Mouse (Mus musculus): Measurements from ENCODE around the gene Klhl22. TPM values are rescaled to one million over a fixed set of nuclear protein-coding genes. Genes with fewer than 3 reads are reported as not detected.

Gene Klhl22
- polyA plus RNA-seq, 1 experiment from 2014 or later, result 93.4 TPM

DNA sequence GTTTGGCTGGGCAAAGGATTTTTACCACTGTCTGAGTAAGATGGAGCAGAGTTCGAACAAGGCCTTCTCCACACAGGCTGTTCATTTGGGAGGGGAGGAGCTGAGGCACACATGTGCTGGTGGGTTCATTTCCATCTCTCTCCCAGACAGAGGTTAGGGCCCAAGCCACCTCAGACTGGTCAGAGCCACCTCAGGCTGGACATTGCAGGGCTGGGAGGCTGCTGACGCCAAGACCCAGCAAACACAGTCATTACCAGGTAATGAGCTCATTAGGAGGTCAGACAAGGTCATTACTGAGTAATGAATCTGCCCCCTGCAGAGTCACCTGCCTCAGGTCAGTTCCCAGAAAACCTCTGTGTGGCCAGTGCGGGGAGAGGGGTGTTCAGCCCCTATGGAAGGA is 69.4 kb downstream of the Klhl22 start:
- Histone ChIP-seq H3K27ac (no peak overlapping the region), H3K4me2 (no peak overlapping the region), H3K4me1 (peaks cover 11% of the 10 kb centered on the region), H3K9me3 (no peaks in the 10 kb centered on the region), H3K27me3 (replicated peaks) (peaks cover 26% of the 10 kb centered on the region), H3K36me3 (replicated peaks) (no peaks in the 10 kb centered on the region), H3K9ac (no peak overlapping the region), H3K4me3 (no peak overlapping the region)
- WGBS, result 80% methylated on average over 3 of the region's 3 CpGs
- ATAC-seq (replicated peaks), result no peak

DNA sequence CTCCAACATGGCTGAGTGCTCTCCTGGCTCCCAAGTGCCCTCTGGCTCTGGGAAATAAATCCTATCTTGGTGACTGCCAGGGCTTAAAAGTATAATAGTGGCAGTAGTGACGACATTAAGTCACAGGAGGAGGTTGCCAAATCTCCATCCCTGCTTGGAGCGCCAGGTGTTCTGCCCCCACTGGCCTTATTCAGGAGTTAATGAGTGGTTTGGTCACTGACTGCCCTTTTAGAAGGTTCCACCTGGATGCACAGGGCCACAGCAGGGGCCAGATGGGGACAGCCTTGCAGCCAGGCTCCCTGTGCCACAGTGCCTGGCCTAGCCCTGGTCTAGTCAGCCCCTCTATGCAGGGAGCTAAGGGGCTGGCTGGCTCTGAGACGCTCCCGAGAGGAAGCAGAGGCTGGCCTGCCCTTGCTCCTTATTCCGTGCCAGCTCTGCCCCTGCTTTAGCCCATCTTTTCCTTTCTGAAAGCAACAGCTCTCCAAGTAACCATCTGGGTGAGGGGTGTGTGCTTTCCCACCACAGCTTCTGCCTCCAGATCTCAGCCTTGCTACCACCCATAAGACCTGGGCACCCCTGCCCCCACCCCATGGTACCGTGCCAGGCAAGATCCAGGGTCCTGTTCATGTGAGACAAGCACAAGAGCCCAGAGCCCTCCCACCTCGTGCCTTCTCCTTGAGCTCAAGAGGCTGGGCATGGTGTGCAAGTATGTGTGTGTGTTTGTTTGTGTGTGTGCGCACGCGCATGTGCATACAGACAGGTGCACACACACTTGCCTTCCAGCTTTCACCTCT is 71.2 kb downstream of the Klhl22 start:
- Histone ChIP-seq H3K4me1 (peaks cover 27% of the 10 kb centered on the region), H3K9ac (no peak overlapping the region), H3K4me2 (no peak overlapping the region), H3K4me3 (no peak overlapping the region), H3K36me3 (replicated peaks) (no peaks in the 10 kb centered on the region), H3K27ac (no peak overlapping the region), H3K9me3 (no peaks in the 10 kb centered on the region), H3K27me3 (replicated peaks) (peaks cover 30% of the 10 kb centered on the region)
- 57% methylated on average over 10 of the region's 10 CpGs for WGBS
- no peak for ATAC-seq (replicated peaks)

- WGBS, result 9% methylated on average over 11 of the region's 11 CpGs
- H3K36me3 ChIP-seq (replicated peaks), result no peaks in the 10 kb centered on the region
- no peak overlapping the region for H3K9ac ChIP-seq
- H3K9me3 ChIP-seq, result no peaks in the 10 kb centered on the region
- H3K4me3 ChIP-seq, result no peak overlapping the region
- peaks cover 29% of the 10 kb centered on the region for H3K4me1 ChIP-seq
- H3K27ac ChIP-seq, result no peak overlapping the region
- H3K4me2 ChIP-seq, result no peak overlapping the region
- ATAC-seq (replicated peaks), result no peak
- H3K27me3 ChIP-seq (replicated peaks), result peaks cover 38% of the 10 kb centered on the region
Measured at GRCm38 (mm10) chr16:17831781-17832180, 72.4 kb downstream of the Klhl22 start.

GRCm38 (mm10) chr16:17832821-17833220 is 73.4 kb downstream of the Klhl22 start, which contains the start of gene B830017H08Rik:
TSS of gene B830017H08Rik (plus strand) at chr16:17833121.
- peak within 1 kb of the TSS; percentile 72 for H3K4me3 ChIP-seq
- peaks cover 29% of the 10 kb centered on the region for H3K4me1 ChIP-seq
- peak within 1 kb of the TSS; percentile 81 for H3K9ac ChIP-seq
- no peaks in the 10 kb centered on the region for H3K36me3 ChIP-seq (replicated peaks)
- peak within 1 kb of the TSS; percentile 92 for H3K4me2 ChIP-seq
- 21% methylated on average over 7 of the region's 7 CpGs for WGBS
- H3K9me3 ChIP-seq, result no peaks in the 10 kb centered on the region
- H3K27ac ChIP-seq, result peak within 1 kb of the TSS; percentile 91
- no peak for ATAC-seq (replicated peaks)
- peaks cover 41% of the 10 kb centered on the region for H3K27me3 ChIP-seq (replicated peaks)

- peak; percentile 80 for ATAC-seq (replicated peaks)
- under 1% methylated on average over 37 of the region's 37 CpGs for WGBS
Measured at GRCm38 (mm10) chr16:17833321-17833680, 73.9 kb downstream of the Klhl22 start.

GRCm38 (mm10) chr16:17833681-17834399 is 74.4 kb downstream of the Klhl22 start:
- Histone ChIP-seq H3K4me1 (peaks cover 29% of the 10 kb centered on the region), H3K4me3 (peak overlapping the region; percentile 72), H3K9ac (peak overlapping the region; percentile 81), H3K36me3 (replicated peaks) (no peaks in the 10 kb centered on the region), H3K9me3 (no peaks in the 10 kb centered on the region), H3K27me3 (replicated peaks) (peaks cover 41% of the 10 kb centered on the region), H3K4me2 (peak overlapping the region; percentile 92), H3K27ac (peak overlapping the region; percentile 91)
- WGBS, result under 1% methylated on average over 70 of the region's 103 CpGs
- peak; percentile 82 for ATAC-seq (replicated peaks)

More at GRCm38 (mm10) chr16:17833321-17833680, 73.9 kb downstream of the Klhl22 start:
- no peaks in the 10 kb centered on the region for H3K36me3 ChIP-seq (replicated peaks)
- peak overlapping the region; percentile 92 for H3K4me2 ChIP-seq
- peaks cover 41% of the 10 kb centered on the region for H3K27me3 ChIP-seq (replicated peaks)
- H3K9me3 ChIP-seq, result no peaks in the 10 kb centered on the region
- H3K4me3 ChIP-seq, result peak overlapping the region; percentile 72
- peak overlapping the region; percentile 81 for H3K9ac ChIP-seq
- peak overlapping the region; percentile 91 for H3K27ac ChIP-seq
- H3K4me1 ChIP-seq, result peaks cover 29% of the 10 kb centered on the region

- Histone ChIP-seq H3K27me3 (replicated peaks) (peaks cover 41% of the 10 kb centered on the region), H3K4me2 (peak overlapping the region; percentile 92), H3K27ac (peak overlapping the region; percentile 91), H3K4me1 (peaks cover 29% of the 10 kb centered on the region), H3K9ac (peak overlapping the region; percentile 81; the same call in 1 of the 2 replicates), H3K4me3 (peak overlapping the region; percentile 72), H3K9me3 (no peaks in the 10 kb centered on the region), H3K36me3 (replicated peaks) (no peaks in the 10 kb centered on the region)
- peak; percentile 13 for ATAC-seq (replicated peaks)
- WGBS, result 42% methylated on average over 7 of the region's 7 CpGs
Measured at GRCm38 (mm10) chr16:17834543-17834942, 75.1 kb downstream of the Klhl22 start.

DNA sequence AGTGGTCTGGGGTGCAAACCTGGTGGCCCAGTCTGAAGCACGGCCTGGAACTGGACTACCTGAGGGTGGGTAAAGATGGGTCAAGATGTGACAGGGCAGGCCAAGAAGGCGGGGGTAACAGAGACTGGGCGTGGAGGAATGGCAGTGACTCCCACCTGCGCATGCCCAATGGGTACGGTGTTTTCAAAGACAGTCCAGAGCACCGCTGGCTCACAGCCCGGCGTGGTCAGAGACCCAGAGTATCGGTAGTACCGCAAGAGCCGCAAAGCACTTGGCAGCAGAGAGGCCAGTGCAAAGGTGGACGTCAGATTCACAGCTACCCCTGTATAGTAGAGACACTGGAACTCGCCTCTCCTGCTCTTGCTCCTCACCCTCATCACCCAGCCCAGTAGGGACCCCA is 76.1 kb downstream of the Klhl22 start:
- Histone ChIP-seq H3K36me3 (replicated peaks) (no peaks in the 10 kb centered on the region), H3K27me3 (replicated peaks) (peaks cover 40% of the 10 kb centered on the region)

GRCm38 (mm10) chr16:17838051-17838450 is 78.6 kb downstream of the Klhl22 start, which contains the start of gene Car15:
TSS of gene Car15 (minus strand) at chr16:17838364.
- Histone ChIP-seq H3K9ac (no peak within 1 kb of the TSS), H3K27ac (no peak within 1 kb of the TSS), H3K27me3 (replicated peaks) (peaks cover 15% of the 10 kb centered on the region; the same call in 1 of the 2 replicates), H3K9me3 (no peaks in the 10 kb centered on the region), H3K4me1 (peaks cover 21% of the 10 kb centered on the region), H3K4me3 (no peak within 1 kb of the TSS), H3K36me3 (replicated peaks) (peaks cover 14% of the 10 kb centered on the region), H3K4me2 (no peak within 1 kb of the TSS)
- WGBS, result 82% methylated on average over 6 of the region's 6 CpGs
- no peak for ATAC-seq (replicated peaks)

More for the DNA sequence above, 76.1 kb downstream of the Klhl22 start:
- Histone ChIP-seq H3K4me2 (0 out of 2 replicates have a peak overlapping the region, but pooled peaks have one; percentile 8), H3K4me3 (no peak overlapping the region), H3K4me1 (peaks cover 29% of the 10 kb centered on the region), H3K9me3 (no peaks in the 10 kb centered on the region), H3K9ac (no peak overlapping the region), H3K27ac (no peak overlapping the region)
- WGBS, result 66% methylated on average over 13 of the region's 13 CpGs
- no peak for ATAC-seq (replicated peaks)

DNA sequence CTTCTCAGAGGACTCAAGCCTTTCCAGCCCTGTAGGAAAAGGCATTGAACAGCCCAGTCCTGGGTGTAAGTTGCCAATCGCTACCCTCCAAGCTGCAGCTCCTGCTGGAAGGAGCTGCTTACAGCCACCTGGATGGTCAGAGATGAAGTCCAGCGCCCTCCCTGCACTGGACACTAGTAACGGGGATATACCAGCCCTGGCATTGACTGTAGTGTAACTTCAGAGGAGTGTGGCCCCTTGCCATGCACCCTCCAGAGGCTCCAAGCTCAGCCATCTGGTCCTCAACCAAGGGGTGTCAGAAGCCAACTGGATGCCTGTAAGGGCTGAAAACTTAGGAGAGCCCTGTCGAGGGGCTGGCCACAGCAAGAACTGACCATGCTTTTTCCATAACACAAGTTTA is 80.6 kb downstream of the Klhl22 start:
- ATAC-seq (replicated peaks), result no peak
- peaks cover 7% of the 10 kb centered on the region; the same call in 1 of the 2 replicates for H3K4me1 ChIP-seq
- H3K9ac ChIP-seq, result no peak overlapping the region
- H3K9me3 ChIP-seq, result no peaks in the 10 kb centered on the region
- H3K4me2 ChIP-seq, result no peak overlapping the region
- H3K4me3 ChIP-seq, result no peak overlapping the region
- H3K27ac ChIP-seq, result no peak overlapping the region
- 83% methylated on average over 4 of the region's 4 CpGs for whole genome bisulfite sequencing
- H3K36me3 ChIP-seq (replicated peaks), result peaks cover 28% of the 10 kb centered on the region
- H3K27me3 ChIP-seq (replicated peaks), result peaks cover 15% of the 10 kb centered on the region; the same call in 1 of the 2 replicates

DNA sequence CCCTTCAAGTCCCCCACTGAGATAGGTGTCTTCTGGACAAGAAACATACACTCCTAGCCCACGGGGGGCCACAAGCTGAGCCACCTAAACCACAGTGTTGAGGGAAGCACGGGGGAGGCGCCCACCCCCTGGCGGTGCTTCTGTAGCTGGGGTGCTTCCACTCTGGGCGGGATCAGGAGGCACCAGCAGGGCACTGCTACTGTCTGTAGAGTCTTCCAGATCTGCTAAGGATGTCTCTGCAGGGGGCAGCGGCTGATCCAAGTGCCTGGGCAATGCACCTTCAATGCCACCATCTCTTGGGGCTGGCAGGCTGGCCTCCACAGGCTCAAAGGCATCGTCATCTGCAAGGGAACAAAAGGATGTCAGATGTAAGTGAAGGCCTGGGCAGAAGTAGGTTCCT is 83.0 kb downstream of the Klhl22 start:
- no peaks in the 10 kb centered on the region for H3K4me1 ChIP-seq
- no peaks in the 10 kb centered on the region for H3K9me3 ChIP-seq
- no peak overlapping the region for H3K4me3 ChIP-seq
- no peak overlapping the region for H3K9ac ChIP-seq
- peaks cover 47% of the 10 kb centered on the region for H3K36me3 ChIP-seq (replicated peaks)
- 96% methylated on average over 7 of the region's 7 CpGs for WGBS
- no peak overlapping the region for H3K4me2 ChIP-seq
- no peak for ATAC-seq (replicated peaks)
- no peaks in the 10 kb centered on the region for H3K27me3 ChIP-seq (replicated peaks)
- H3K27ac ChIP-seq, result no peak overlapping the region

Measured in midbrain, embryonic 15.5 days (tissue).